Mouse (Mus musculus): ENCODE data around the gene Gys1. TPM values are rescaled to one million over a fixed set of nuclear protein-coding genes. Genes with fewer than 3 reads are reported as not detected.

The Gys1 gene
- total and polyA plus RNA-seq, 3 experiments: 22.1 to 44.8 (median 36.7) TPM

- Histone ChIP-seq H3K4me1 (ENCODE audit: insufficient read depth, low read depth, low read length) (peaks cover 57% of the 10 kb centered on the region), H3K27me3 (ENCODE audit: insufficient read depth, low read length) (no peaks in the 10 kb centered on the region), H3K36me3 (replicated peaks) (peaks cover 99% of the 10 kb centered on the region), H3K9me3 (replicated peaks) (no peaks in the 10 kb centered on the region), H3K4me3 (ENCODE audit: low read depth, low read length) (no peak overlapping the region)
- no peak for ATAC-seq (ENCODE audit: extremely low read depth, insufficient number of reproducible peaks, low FRiP score, poor library complexity, severe bottlenecking)
- no peak for TF ChIP-seq GATA1 (IDR thresholded peaks at IDR 0.05; ENCODE audit: borderline replicate concordance, low read length)
- DNase-seq (ENCODE audit: low spot score): no peak
These were observed 8.1 kb upstream of the Gys1 start for GRCm38 (mm10) chr7:45426556-45426955.

- H3K36me3 ChIP-seq (replicated peaks): peaks cover 74% of the 10 kb centered on the region
- DNase-seq (ENCODE audit: low spot score) (no peak), ATAC-seq (ENCODE audit: extremely low read depth, insufficient number of reproducible peaks, low FRiP score, poor library complexity, severe bottlenecking) (no peak)
- H3K4me1 ChIP-seq (ENCODE audit: insufficient read depth, low read depth, low read length): peaks cover 81% of the 10 kb centered on the region
- peak overlapping the region; percentile 73 for H3K4me3 ChIP-seq (ENCODE audit: low read depth, low read length)
- no peak for TF ChIP-seq CTCF (IDR thresholded peaks at IDR 0.05; ENCODE audit: low read depth, low read length)
- TF ChIP-seq POLR2AphosphoS5 (IDR thresholded peaks at IDR 0.05; ENCODE audit: insufficient replicate concordance, low read depth, low read length): no peak
- TF ChIP-seq TAL1 (conservative IDR thresholded peaks at IDR 0.05; ENCODE audit: low read depth, low read length): no peak
- TF ChIP-seq GATA2 (IDR thresholded peaks at IDR 0.05; ENCODE audit: borderline replicate concordance, low read depth, low read length): no peak
- no peak for TF ChIP-seq GATA1 (IDR thresholded peaks at IDR 0.05; ENCODE audit: borderline replicate concordance, low read length)
- H3K27me3 ChIP-seq (ENCODE audit: insufficient read depth, low read length): no peaks in the 10 kb centered on the region
- no peaks in the 10 kb centered on the region for H3K9me3 ChIP-seq (replicated peaks)
These were observed 825 bp upstream of the Gys1 start for GRCm38 (mm10) chr7:45433835-45434202.

- H3K4me1 ChIP-seq (ENCODE audit: insufficient read depth, low read depth, low read length): peaks cover 73% of the 10 kb centered on the region
- no peak for ATAC-seq (ENCODE audit: extremely low read depth, insufficient number of reproducible peaks, low FRiP score, poor library complexity, severe bottlenecking)
- TF ChIP-seq GATA2 (IDR thresholded peaks at IDR 0.05; ENCODE audit: borderline replicate concordance, low read depth, low read length) (no peak), CTCF (IDR thresholded peaks at IDR 0.05; ENCODE audit: low read depth, low read length) (no peak), POLR2AphosphoS5 (IDR thresholded peaks at IDR 0.05; ENCODE audit: insufficient replicate concordance, low read depth, low read length) (no peak), GATA1 (IDR thresholded peaks at IDR 0.05; ENCODE audit: borderline replicate concordance, low read length) (no peak), TAL1 (conservative IDR thresholded peaks at IDR 0.05; ENCODE audit: low read depth, low read length) (no peak)
- no peaks in the 10 kb centered on the region for H3K27me3 ChIP-seq (ENCODE audit: insufficient read depth, low read length)
- DNase-seq (ENCODE audit: low spot score): no peak
- peaks cover 72% of the 10 kb centered on the region for H3K36me3 ChIP-seq (replicated peaks)
- H3K9me3 ChIP-seq (replicated peaks): no peaks in the 10 kb centered on the region
- peak overlapping the region; percentile 73 for H3K4me3 ChIP-seq (ENCODE audit: low read depth, low read length)
These were observed 394 bp downstream of the Gys1 start for GRCm38 (mm10) chr7:45435038-45435437.

- Histone ChIP-seq H3K9me3 (replicated peaks) (no peaks in the 10 kb centered on the region), H3K27me3 (ENCODE audit: insufficient read depth, low read length) (no peaks in the 10 kb centered on the region), H3K4me1 (ENCODE audit: insufficient read depth, low read depth, low read length) (peaks cover 59% of the 10 kb centered on the region), H3K36me3 (replicated peaks) (peaks cover 72% of the 10 kb centered on the region), H3K4me3 (ENCODE audit: low read depth, low read length) (no peak overlapping the region)
- ATAC-seq (ENCODE audit: extremely low read depth, insufficient number of reproducible peaks, low FRiP score, poor library complexity, severe bottlenecking) (no peak), DNase-seq (ENCODE audit: low spot score) (no peak)
- TF ChIP-seq CTCF (IDR thresholded peaks at IDR 0.05; ENCODE audit: low read depth, low read length) (no peak), GATA1 (IDR thresholded peaks at IDR 0.05; ENCODE audit: borderline replicate concordance, low read length) (no peak), TAL1 (conservative IDR thresholded peaks at IDR 0.05; ENCODE audit: low read depth, low read length) (no peak), GATA2 (IDR thresholded peaks at IDR 0.05; ENCODE audit: borderline replicate concordance, low read depth, low read length) (no peak), POLR2AphosphoS5 (IDR thresholded peaks at IDR 0.05; ENCODE audit: insufficient replicate concordance, low read depth, low read length) (no peak)
These were observed 1.8 kb downstream of the Gys1 start for GRCm38 (mm10) chr7:45436444-45436843.

GRCm38 (mm10) chr7:45437046-45437445, 2.4 kb downstream of the Gys1 start:
- peaks cover 72% of the 10 kb centered on the region for H3K36me3 ChIP-seq (replicated peaks)
- no peak for DNase-seq (ENCODE audit: low spot score)
- ATAC-seq (ENCODE audit: extremely low read depth, insufficient number of reproducible peaks, low FRiP score, poor library complexity, severe bottlenecking): no peak
- H3K9me3 ChIP-seq (replicated peaks): no peaks in the 10 kb centered on the region
- H3K27me3 ChIP-seq (ENCODE audit: insufficient read depth, low read length): no peaks in the 10 kb centered on the region
- no peak overlapping the region for H3K4me3 ChIP-seq (ENCODE audit: low read depth, low read length)
- TF ChIP-seq GATA2 (IDR thresholded peaks at IDR 0.05; ENCODE audit: borderline replicate concordance, low read depth, low read length) (no peak), POLR2AphosphoS5 (IDR thresholded peaks at IDR 0.05; ENCODE audit: insufficient replicate concordance, low read depth, low read length) (no peak), TAL1 (conservative IDR thresholded peaks at IDR 0.05; ENCODE audit: low read depth, low read length) (no peak), CTCF (IDR thresholded peaks at IDR 0.05; ENCODE audit: low read depth, low read length) (no peak), GATA1 (IDR thresholded peaks at IDR 0.05; ENCODE audit: borderline replicate concordance, low read length) (no peak)
- peaks cover 53% of the 10 kb centered on the region for H3K4me1 ChIP-seq (ENCODE audit: insufficient read depth, low read depth, low read length)

GRCm38 (mm10) chr7:45437521-45438276, 3.1 kb downstream of the Gys1 start, which contains the start of gene Ruvbl2:
Gene Ruvbl2 (minus strand): TSS chr7:45438096.
- DNase-seq (ENCODE audit: low spot score): no peak
- ATAC-seq (ENCODE audit: extremely low read depth, insufficient number of reproducible peaks, low FRiP score, poor library complexity, severe bottlenecking): no peak
- TF ChIP-seq GATA2 (IDR thresholded peaks at IDR 0.05; ENCODE audit: borderline replicate concordance, low read depth, low read length) (no peak), CTCF (IDR thresholded peaks at IDR 0.05; ENCODE audit: low read depth, low read length) (no peak)
- peaks cover 46% of the 10 kb centered on the region for H3K4me1 ChIP-seq (ENCODE audit: insufficient read depth, low read depth, low read length)
- H3K9me3 ChIP-seq (replicated peaks): no peaks in the 10 kb centered on the region
- H3K36me3 ChIP-seq (replicated peaks): peaks cover 71% of the 10 kb centered on the region
- H3K27me3 ChIP-seq (ENCODE audit: insufficient read depth, low read length): no peaks in the 10 kb centered on the region
- no peak within 1 kb of the TSS for H3K4me3 ChIP-seq (ENCODE audit: low read depth, low read length)
